Mouse (Mus musculus): ENCODE results near the gene Trpv2.

- TF ChIP-seq POLR2A (IDR thresholded peaks at IDR 0.05; ENCODE audit: borderline replicate concordance, low read depth, low read length) (no peak), CTCF (IDR thresholded peaks at IDR 0.05; ENCODE audit: low read depth, low read length) (no peak)
Observed at GRCm38 (mm10) chr11:62591904-62592575, 17.8 kb downstream of the Trpv2 start.

Measured in bone marrow macrophage, adult 2 months (primary cell).